Mouse (Mus musculus): Measurements from ENCODE around the gene Ghsr.

The Ghsr gene

DNA sequence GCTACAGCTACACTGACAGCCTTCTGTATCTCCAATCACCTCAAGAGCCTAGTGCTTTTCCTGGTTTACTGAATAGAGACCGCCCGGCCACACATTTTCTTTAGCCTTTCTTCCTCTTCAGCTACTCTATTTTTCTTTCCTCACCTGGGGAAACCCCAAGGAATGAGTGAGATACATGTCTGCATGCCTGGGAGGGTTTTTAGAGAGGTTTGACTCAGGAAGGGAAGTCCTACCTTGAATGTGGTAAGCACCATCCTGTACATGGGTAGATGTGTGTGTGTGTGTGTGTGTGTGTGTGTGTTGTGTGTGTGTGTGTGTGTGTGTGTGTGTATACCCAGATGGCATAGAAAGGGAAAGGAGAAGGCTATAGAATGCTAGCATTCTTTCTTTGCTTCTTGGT lies 40.1 kb downstream of the Ghsr start:
- no peak for DNase-seq (ENCODE audit: low spot score)

DNA sequence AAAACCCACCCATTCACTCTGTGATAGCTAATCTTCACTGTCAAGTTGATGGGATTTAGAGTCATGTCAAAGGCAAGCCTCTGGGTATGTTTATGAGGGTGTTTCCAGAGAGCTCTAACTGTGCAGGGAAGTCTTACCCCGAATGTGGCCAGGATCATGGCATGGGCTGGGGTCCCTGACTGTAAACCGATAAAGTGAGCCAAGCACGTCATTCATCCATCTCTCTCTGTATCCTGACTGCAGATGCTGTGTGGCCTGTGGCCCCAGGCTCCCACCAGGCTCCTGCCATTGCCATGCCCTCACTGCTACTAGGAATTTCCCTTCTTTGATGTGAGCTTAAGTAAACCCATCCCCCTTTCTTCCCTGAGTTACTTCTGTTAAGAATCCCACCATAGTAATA lies 42.4 kb downstream of the Ghsr start:
- no peak for DNase-seq (ENCODE audit: low spot score)

DNA sequence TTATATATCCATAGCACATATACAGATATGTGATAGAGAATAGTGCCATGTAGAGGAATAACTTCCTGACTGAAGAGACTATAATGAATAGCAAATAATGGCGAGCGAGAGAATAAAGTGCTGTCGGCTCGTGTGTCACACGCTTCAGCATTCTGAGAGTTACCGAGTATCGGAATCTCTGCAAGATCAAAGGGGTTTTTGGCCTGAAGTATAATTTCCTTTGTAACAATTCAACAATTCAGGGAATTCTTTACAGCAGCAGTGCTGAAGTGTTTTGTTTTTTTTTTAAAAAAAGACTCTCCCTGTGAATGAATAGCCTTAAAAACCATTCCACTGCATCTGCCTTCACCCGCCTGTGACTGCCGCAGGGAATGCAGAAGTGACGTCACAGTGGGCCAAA lies 45.6 kb downstream of the Ghsr start:
- DNase-seq (ENCODE audit: low spot score) = no peak

DNA sequence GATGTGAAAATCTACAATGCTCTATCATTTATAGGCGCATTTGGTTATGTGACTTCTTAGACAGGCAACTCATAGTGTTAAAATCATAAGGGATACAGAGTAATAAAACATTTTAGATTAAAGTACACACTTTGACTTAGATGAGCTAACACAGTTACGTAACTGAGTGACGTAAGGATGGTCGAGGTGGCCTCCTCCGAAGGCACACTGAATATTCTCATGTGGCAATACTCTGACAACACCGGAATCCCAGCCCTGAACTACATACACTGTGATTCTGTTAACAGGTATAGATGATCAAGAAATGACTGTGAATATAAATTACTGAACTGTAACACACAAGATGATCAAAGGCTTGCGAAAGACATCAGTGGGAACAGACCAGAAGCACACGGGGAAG lies 47.5 kb downstream of the Ghsr start:
- no peak for DNase-seq (ENCODE audit: low spot score)

DNA sequence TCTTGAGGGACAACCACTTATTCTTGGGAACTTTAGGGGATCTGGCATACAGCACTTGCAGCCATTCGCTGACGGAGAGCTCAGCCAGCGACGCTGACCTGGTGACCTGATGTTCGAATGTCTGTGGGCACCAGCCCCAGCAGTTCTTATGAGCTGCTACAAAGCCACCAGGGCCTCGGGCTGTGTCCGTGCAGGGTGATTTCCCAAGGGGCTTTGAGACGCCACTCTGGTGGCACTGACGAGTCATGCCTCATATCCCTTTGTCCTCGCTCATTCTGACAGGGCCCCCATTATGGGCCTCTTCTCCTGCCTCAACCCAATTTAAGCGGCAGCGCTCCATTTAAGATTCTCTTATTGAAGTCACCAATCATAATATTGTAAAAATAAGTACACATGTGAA lies 50.8 kb downstream of the Ghsr start:
- DNase-seq (ENCODE audit: low spot score) = no peak

DNA sequence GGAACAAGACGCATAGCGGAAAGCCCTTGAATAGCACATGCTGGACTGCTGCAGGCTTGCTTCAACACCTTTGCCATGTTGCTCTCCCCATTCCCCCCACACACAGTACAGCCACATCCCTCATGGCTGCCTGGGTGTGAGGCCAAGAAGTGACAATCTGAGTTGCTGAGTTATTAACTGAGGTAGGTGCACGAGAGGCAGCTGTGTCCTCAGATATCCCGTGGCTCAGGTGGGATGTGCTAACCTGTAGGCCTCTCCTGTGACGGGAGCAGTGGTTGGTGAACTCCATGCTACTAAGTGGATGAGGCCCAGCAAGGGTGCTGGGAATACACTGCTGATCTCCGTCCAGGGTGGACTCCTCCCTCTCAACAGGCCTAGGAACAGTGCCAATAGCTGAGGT lies 51.4 kb downstream of the Ghsr start:
- DNase-seq (ENCODE audit: low spot score) = no peak

DNA sequence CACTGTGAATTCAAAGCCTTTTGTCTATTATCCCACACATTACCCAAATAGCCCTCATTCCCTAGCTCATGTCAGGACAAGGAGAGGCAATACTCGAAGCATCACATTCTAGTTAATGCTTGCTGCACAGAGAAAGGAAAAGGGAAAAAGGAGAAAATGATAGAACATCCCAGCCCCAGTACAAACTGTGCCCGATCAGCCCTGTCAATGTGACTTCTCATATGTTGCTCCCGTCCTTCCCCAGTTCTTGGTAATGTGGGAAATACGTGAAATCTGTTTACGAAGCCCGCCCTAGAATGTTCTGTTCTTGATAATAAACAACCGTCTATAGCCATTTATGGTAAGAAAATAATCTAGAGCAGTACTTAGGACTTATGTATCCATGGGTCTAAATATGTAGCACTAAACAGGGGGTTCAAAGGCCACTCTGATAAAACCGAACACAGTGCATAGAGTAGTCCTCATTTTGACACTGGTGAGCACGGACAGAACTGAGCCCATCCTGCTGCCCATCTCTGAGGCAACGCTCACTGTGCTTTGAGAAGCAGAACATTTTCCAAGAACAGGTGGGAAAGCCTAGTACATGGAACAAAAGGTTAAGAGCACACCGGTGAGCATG lies 53.0 kb downstream of the Ghsr start:
- no peak for DNase-seq (ENCODE audit: low spot score)

DNA sequence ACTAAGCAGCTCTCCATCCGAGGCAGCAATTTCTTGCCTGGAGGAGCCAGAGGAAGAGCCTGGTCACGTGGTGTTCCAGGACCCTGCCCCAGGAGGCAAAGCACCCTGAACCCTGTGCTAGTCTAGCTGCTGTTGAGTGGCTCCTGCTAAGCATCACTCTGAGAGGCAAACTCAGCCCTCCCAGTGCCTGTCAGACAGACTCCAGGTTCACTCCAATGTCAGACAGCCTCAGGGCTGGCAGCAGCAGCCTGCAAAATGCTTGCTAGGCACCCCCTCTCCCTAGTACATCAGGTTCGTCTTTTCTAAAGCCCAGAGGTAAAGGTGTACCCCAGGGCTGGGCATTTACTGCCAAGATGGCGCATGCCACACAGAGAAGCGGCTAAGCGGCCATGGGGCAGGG lies 56.3 kb downstream of the Ghsr start:
- DNase-seq (ENCODE audit: low spot score) = no peak

All from spleen, adult 12 weeks (tissue).